Mouse (Mus musculus): Measurements from ENCODE around the gene Rhobtb3. TPM values are rescaled to one million over a fixed set of nuclear protein-coding genes. Genes with fewer than 3 reads are reported as not detected.

Rhobtb3 gene
- total RNA-seq (2012; rRNA removed): 7.3 and 8.9 TPM in 2 replicates

- no peak within 1 kb of the TSS for H3K27ac ChIP-seq (ENCODE audit: insufficient read depth, low read depth, low read length, poor library complexity, severe bottlenecking)
- peak within 1 kb of the TSS; percentile 86 for H3K9ac ChIP-seq (ENCODE audit: insufficient read depth, low read depth, low read length, poor library complexity, severe bottlenecking)
- no peaks in the 10 kb centered on the region for H3K9me3 ChIP-seq (ENCODE audit: control insufficient read depth, insufficient read depth, low read depth, low read length)
- TF ChIP-seq HCFC1 (IDR thresholded peaks at IDR 0.05; ENCODE audit: borderline replicate concordance, insufficient read depth, low read length) (peak; percentile 45; the same call in 1 of the 2 replicates), MAFK (IDR thresholded peaks at IDR 0.05; ENCODE audit: insufficient read depth, low read depth, low read length) (no peak)
- DNase-seq (ENCODE audit: low read depth, low spot score): no peak
- H3K4me1 ChIP-seq (ENCODE audit: control insufficient read depth in 2 of 2, insufficient read depth in 2 of 2, low read length in 2 of 2, poor library complexity in 1 of 2): peaks cover 0 to 2% of the 10 kb centered on the region in 2 experiments; a peak in 2 of 4 replicates
- peak within 1 kb of the TSS; percentile 76 to 87 for H3K4me3 ChIP-seq (ENCODE audit: insufficient read depth in 1 of 2, low read depth in 1 of 2, low read length in 2 of 2, poor library complexity in 1 of 2, severe bottlenecking in 1 of 2)
- in situ Hi-C loops (cut with MboI; ENCODE audit: low sequenced_read_pairs in 2 of 2, unreplicated experiment in 2 of 2): no loop called here
- H3K36me3 ChIP-seq (ENCODE audit: control insufficient read depth, insufficient read depth, low read length, poor library complexity, severe bottlenecking): no peaks in the 10 kb centered on the region
Measured at GRCm38 (mm10) chr13:75943189-75944043, at the start of gene Rhobtb3. Gene Rhobtb3 (minus strand): TSS chr13:75943925.

GRCm38 (mm10) chr13:75992169-75993028 is 48.7 kb upstream of the Rhobtb3 start:
- TF ChIP-seq CHD2 (IDR thresholded peaks at IDR 0.05; ENCODE audit: low read depth, low read length): no peak
- TF ChIP-seq MAFK (IDR thresholded peaks at IDR 0.05; ENCODE audit: insufficient read depth, low read depth, low read length): no peak
- TF ChIP-seq ZC3H11A (IDR thresholded peaks at IDR 0.05; ENCODE audit: borderline replicate concordance, low read depth, low read length): no peak
- no peak for TF ChIP-seq HCFC1 (IDR thresholded peaks at IDR 0.05; ENCODE audit: borderline replicate concordance, insufficient read depth, low read length)
- TF ChIP-seq ZNF384 (IDR thresholded peaks at IDR 0.05; ENCODE audit: low read depth, low read length): no peak
- H3K27ac ChIP-seq (ENCODE audit: insufficient read depth, low read depth, low read length, poor library complexity, severe bottlenecking): no peak overlapping the region
- no peak overlapping the region for H3K9ac ChIP-seq (ENCODE audit: insufficient read depth, low read depth, low read length, poor library complexity, severe bottlenecking)
- H3K4me3 ChIP-seq (ENCODE audit: insufficient read depth in 1 of 2, low read depth in 1 of 2, low read length in 2 of 2, poor library complexity in 1 of 2, severe bottlenecking in 1 of 2): no peak overlapping the region
- no peaks in the 10 kb centered on the region for H3K36me3 ChIP-seq (ENCODE audit: control insufficient read depth, insufficient read depth, low read length, poor library complexity, severe bottlenecking)
- no peaks in the 10 kb centered on the region for H3K4me1 ChIP-seq (ENCODE audit: control insufficient read depth in 2 of 2, insufficient read depth in 2 of 2, low read length in 2 of 2, poor library complexity in 1 of 2)
- DNase-seq (ENCODE audit: low read depth, low spot score): no peak
- H3K9me3 ChIP-seq (ENCODE audit: control insufficient read depth, insufficient read depth, low read depth, low read length): no peaks in the 10 kb centered on the region
- in situ Hi-C loops (cut with MboI; ENCODE audit: low sequenced_read_pairs in 2 of 2, unreplicated experiment in 2 of 2): no loop called here

- H3K9me3 ChIP-seq (ENCODE audit: control insufficient read depth, insufficient read depth, low read depth, low read length): no peaks in the 10 kb centered on the region
- no peak overlapping the region for H3K4me3 ChIP-seq (ENCODE audit: insufficient read depth in 1 of 2, low read depth in 1 of 2, low read length in 2 of 2, poor library complexity in 1 of 2, severe bottlenecking in 1 of 2)
- in situ Hi-C loops (cut with MboI; ENCODE audit: low sequenced_read_pairs in 2 of 2, unreplicated experiment in 2 of 2): no loop called here
- no peak overlapping the region for H3K27ac ChIP-seq (ENCODE audit: insufficient read depth, low read depth, low read length, poor library complexity, severe bottlenecking)
- no peaks in the 10 kb centered on the region for H3K4me1 ChIP-seq (ENCODE audit: control insufficient read depth in 2 of 2, insufficient read depth in 2 of 2, low read length in 2 of 2, poor library complexity in 1 of 2)
- no peak for DNase-seq (ENCODE audit: low read depth, low spot score)
- H3K36me3 ChIP-seq (ENCODE audit: control insufficient read depth, insufficient read depth, low read length, poor library complexity, severe bottlenecking): no peaks in the 10 kb centered on the region
- H3K9ac ChIP-seq (ENCODE audit: insufficient read depth, low read depth, low read length, poor library complexity, severe bottlenecking): no peak overlapping the region
- no peak for TF ChIP-seq ZNF384 (IDR thresholded peaks at IDR 0.05; ENCODE audit: low read depth, low read length)
- no peak for TF ChIP-seq ZC3H11A (IDR thresholded peaks at IDR 0.05; ENCODE audit: borderline replicate concordance, low read depth, low read length)
- no peak for TF ChIP-seq MAFK (IDR thresholded peaks at IDR 0.05; ENCODE audit: insufficient read depth, low read depth, low read length)
- no peak for TF ChIP-seq CHD2 (IDR thresholded peaks at IDR 0.05; ENCODE audit: low read depth, low read length)
Measured at GRCm38 (mm10) chr13:75988096-75988495, 44.4 kb upstream of the Rhobtb3 start.

GRCm38 (mm10) chr13:75981901-75982300 is 38.2 kb upstream of the Rhobtb3 start:
- Histone ChIP-seq H3K9ac (ENCODE audit: insufficient read depth, low read depth, low read length, poor library complexity, severe bottlenecking) (no peak overlapping the region), H3K4me3 (ENCODE audit: insufficient read depth in 1 of 2, low read depth in 1 of 2, low read length in 2 of 2, poor library complexity in 1 of 2, severe bottlenecking in 1 of 2) (no peak overlapping the region), H3K36me3 (ENCODE audit: control insufficient read depth, insufficient read depth, low read length, poor library complexity, severe bottlenecking) (no peaks in the 10 kb centered on the region), H3K4me1 (ENCODE audit: control insufficient read depth in 2 of 2, insufficient read depth in 2 of 2, low read length in 2 of 2, poor library complexity in 1 of 2) (no peaks in the 10 kb centered on the region), H3K9me3 (ENCODE audit: control insufficient read depth, insufficient read depth, low read depth, low read length) (no peaks in the 10 kb centered on the region), H3K27ac (ENCODE audit: insufficient read depth, low read depth, low read length, poor library complexity, severe bottlenecking) (no peak overlapping the region)
- no peak for TF ChIP-seq ZC3H11A (IDR thresholded peaks at IDR 0.05; ENCODE audit: borderline replicate concordance, low read depth, low read length)
- no peak for TF ChIP-seq MAFK (IDR thresholded peaks at IDR 0.05; ENCODE audit: insufficient read depth, low read depth, low read length)
- no peak for TF ChIP-seq HCFC1 (IDR thresholded peaks at IDR 0.05; ENCODE audit: borderline replicate concordance, insufficient read depth, low read length)
- no peak for TF ChIP-seq ZNF384 (IDR thresholded peaks at IDR 0.05; ENCODE audit: low read depth, low read length)
- no peak for TF ChIP-seq CHD2 (IDR thresholded peaks at IDR 0.05; ENCODE audit: low read depth, low read length)
- no peak for DNase-seq (ENCODE audit: low read depth, low spot score)
- in situ Hi-C loops (cut with MboI; ENCODE audit: low sequenced_read_pairs in 2 of 2, unreplicated experiment in 2 of 2): no loop called here

Data from ES-E14 (cell line).